Mouse (Mus musculus) urinary bladder, postnatal 14 days (tissue): ENCODE measurements around the gene Pptc7.
A peak's percentile ranks its signal among the peaks of the same experiment; 100 is the strongest.

ENCODE experiments used
- DNase-seq: peaks from one replicate; pipeline ENCODE4 v3.0.0; 2021; ENCODE audit warnings: low spot score

Pptc7 gene

GRCm38 (mm10) chr5:122267136-122267535 lies 17.0 kb upstream of the Pptc7 start:
- no peak for DNase-seq

- DNase-seq = peak; percentile 81
Observed at GRCm38 (mm10) chr5:122267899-122268298, 16.3 kb upstream of the Pptc7 start.

- peak; percentile 22 for DNase-seq
Observed at GRCm38 (mm10) chr5:122268858-122269604, 15.1 kb upstream of the Pptc7 start.

DNA sequence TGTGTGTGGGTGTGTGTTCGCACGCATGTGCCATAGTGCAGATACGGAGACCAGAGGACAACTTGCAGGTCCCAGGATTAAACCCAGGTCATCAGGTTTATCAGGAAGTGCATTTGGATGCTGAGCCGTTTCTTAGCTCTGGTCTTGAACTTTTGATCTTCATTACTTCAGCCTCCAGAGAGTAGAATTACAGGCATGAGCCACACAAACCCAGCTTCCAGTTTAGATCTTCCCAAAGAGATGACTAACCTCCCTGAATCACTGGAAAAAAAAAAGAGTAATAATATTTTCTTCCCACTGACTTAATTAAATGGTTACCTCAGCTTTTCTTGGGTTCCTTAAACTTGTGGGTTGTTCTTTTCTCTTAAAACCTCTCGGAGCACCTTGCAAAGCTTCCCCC lies 11.3 kb upstream of the Pptc7 start:
- no peak for DNase-seq

- no peak for DNase-seq
Observed at GRCm38 (mm10) chr5:122274785-122275184, 9.4 kb upstream of the Pptc7 start.

DNA sequence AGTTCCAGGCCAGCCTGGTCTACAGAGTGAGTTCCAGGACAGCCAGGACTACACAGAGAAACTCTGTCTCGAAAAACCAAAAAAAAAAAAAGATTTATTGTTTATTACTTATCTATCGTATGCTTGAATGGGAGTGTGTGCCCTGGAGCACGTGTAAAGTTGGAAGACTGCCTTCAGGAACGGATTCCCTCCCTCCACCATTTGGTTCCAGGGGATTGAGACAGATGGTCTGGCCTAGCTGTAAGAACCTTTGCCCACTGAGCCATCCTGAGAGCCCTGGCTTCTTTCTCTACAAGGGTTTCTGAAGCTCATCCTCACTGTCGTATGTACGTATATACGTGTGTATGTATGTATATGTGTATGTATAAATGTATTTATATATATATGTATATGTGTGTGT lies 5.2 kb upstream of the Pptc7 start:
- no peak for DNase-seq

DNA sequence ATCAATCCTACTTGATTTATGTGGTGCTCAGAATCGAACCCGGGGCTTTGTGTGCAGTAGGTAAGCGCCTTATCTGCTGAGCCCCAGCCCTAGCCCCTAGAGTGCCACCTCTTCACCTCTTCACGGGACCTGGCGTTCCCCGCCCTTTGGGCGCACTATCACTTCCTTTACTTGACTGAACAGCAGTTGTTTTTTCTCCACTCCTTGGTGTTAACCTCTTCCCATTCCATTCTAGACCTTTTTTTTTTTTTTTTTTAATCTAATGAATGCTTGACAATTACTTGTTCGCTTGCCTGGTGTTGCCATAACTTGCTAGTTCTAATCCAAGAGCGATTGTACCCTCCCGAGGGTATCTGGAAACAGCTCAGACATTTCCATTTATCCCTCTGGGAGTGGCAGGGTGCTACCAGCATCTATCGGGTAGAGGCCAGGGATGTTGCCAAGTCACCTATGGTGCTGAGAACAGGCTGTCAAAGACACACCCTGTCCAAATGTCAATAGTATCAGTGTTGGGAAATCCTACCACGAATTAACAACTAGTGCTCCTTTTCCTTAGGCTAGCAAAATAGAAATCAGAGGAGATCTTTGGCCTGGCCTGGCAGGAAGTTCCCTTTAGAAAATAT lies 4.3 kb upstream of the Pptc7 start:
- DNase-seq = no peak

GRCm38 (mm10) chr5:122280422-122280826 lies 3.7 kb upstream of the Pptc7 start:
- DNase-seq = no peak

DNA sequence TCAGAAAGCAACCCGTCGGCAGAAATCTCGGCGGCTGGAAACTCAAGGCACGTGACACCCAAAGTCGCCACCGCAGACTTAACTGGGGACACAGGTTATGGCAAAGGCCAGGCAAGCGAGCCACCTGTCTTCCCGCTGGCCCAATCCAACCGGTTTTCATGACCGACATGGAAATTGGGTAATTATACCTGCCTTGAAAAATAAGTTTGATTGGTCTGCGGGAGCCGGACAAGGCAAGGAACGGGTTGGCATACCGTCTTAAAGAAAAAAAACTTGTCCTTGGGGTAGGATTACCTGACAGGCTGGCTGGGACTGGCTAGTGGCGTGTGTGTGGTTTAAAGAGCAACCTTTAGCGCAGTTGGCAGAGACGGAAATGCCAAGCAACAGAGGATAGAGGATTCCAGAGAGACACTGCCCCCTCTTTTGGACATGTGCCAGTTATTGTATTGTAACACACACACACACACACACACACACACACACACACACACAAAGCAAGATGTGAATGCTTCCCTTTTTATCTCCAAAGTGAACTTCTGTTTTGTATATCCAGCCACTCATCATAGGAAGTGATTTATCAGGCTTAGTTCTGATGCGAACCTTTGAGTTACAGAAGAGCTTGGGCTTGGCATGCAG lies 3.2 kb upstream of the Pptc7 start:
- DNase-seq = peak; percentile 67

- DNase-seq = no peak
Observed at GRCm38 (mm10) chr5:122283828-122284182, 360 bp upstream of the Pptc7 start.

DNA sequence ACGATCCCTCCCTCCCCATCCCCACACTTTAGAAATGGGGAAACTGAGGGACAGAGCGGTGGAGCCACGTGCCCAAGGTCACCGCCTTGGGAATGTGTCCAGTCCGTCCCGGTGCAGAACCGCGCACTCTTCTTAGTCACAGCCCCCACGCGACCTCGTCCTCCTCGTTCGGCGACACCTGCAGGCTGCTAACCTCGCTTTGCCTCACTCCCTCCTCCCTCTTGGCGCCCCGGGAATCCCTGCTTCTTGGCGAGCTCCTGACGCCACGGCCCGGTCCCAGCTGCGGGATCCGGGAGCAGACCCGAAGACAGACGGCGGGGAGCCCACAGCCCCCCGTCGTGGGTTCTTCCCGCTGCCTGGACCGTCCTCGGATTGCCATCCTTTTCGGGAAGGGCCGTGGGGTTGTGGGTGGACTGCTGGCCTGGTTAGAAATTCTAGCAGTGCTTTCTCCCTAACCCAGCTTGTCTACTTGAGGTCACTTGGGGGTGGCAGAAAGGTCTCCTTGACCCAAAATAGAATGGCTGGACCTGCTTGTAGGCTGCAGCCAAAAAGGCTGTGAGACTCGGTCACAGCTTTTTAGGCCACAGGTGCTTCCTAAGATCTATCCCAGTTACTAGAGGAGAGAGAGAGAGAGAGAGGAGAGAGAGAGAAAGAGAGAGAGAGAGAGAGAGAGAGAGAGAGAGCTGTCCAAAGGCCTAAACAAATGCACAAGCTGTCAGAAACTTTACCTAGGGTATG lies 1.0 kb downstream of the Pptc7 start:
- peak; percentile 58 for DNase-seq

DNA sequence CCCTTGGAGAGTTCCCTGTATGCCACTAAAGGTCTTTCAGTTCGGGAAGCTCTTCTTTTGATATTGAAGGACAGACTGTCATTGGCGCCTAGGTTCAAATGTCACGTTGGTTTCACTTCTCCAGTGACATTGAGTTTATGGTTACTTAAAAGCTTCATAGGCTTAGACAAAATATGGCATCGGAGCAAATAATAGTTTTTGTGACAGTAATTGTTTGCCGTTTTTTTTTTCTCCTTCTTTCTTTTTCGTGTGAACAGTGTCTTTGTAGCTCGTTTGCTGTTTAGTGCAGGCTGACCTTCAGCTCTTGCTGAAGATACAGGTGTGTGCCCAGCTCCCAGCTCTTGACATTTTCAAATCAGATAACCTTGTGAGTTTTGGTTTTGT lies 1.6 kb downstream of the Pptc7 start:
- no peak for DNase-seq

DNA sequence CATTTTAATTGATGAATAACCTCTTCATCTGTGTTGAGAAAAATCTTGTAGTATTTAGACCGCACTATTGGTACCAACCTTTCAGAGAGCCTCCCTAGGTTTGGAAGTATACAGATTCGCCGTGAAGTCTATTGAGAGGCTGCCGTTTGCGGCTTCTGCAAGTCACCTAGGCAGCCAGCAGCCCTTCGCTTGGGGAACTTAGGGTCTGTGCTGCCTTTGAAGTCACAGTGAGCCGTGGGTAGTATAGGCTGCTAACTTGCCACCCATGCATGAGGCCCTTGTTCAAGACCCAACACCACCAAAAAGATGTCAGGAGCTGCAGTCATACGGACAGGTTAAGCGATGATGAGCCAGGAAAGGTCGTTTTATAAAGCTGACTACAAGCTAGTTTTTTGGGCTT lies 2.0 kb downstream of the Pptc7 start:
- no peak for DNase-seq

DNA sequence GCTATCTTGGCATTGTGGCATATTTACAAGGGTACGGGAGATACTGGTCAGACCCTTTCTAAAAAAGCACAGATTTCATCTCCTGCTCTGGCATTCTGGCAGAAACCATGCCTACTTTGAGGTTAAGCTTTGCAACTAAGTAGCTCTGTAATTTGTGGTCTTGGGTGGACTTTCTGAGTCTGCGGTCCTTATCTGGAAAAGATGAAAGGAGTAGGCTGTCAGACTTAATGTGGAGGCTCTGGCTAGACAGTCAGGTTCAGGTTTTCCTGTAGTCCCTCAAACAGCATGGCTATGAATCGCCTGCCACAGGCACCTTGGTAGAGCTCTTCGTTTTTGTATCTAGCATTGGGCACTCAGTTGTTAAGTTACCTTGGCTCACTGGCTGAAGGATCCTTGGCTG lies 2.9 kb downstream of the Pptc7 start:
- DNase-seq = no peak

DNA sequence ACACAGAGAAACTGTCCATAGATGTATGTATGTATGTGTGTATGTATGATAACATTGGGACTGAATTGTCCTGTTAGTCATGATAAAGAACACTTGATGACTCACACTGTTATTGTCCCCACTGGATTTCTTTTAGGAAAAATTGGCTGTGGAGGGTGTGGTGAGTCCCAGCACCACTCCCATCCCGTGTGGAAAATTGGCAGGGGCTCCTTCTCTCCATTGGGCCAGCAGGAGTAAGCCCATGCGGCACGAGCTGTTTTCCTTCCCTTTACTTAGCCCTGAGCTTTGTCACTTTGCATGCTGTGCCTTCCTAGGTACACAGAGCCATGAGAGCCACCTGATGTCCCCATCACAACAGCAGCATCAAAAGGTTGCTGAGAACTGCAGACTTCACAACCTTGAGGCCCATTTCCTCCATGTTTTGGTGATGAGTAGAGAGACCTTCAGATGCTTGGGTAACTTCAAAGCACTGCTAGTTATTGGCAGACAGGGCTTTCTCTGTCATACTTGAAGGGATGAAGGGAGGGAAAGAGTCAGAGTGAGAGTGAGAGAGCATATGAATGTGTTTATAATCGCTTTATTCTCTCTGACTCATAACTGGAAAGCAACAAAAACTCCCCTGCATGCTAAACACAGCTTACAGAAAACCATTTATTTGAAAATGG lies 4.1 kb downstream of the Pptc7 start:
- DNase-seq = no peak

GRCm38 (mm10) chr5:122291149-122291548 lies 7.0 kb downstream of the Pptc7 start:
- no peak for DNase-seq

DNA sequence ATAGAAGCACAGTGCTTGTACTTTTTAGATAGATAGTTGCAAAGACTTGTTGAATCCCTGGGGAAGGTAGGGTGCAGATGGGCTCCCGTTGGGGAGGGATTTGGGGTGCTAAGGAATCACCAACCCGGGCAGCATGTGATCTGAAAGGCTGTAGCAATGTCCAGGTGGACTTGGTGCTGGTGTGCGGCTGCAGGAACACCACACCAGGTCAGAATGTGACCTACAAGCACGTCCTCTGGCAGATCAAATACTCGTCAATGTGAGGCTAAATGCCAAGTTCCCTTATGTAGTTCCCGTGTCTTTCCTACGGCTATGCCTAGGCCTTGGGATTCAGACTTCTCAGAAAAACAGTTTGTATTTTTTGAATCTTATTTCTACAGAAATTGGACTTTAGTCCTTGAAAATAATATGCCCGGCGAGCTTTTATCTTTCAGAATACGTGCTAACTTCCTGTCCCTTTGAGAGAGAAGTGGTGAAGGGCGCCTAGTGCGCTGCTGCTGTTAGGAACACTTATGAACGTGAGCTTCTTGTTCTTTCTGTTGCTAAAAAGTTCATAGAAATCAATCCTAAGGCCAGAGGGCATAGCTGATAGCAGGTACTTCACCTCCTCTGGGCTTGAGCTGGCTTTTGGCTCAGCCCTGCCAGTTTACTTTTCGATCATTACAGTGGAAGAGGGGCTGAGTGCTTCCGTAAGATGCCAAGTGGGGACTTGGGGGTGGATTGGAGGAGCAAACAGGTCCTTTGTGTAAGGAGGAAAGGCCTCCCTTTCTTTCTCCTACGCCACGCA lies 7.6 kb downstream of the Pptc7 start:
- DNase-seq = no peak

DNA sequence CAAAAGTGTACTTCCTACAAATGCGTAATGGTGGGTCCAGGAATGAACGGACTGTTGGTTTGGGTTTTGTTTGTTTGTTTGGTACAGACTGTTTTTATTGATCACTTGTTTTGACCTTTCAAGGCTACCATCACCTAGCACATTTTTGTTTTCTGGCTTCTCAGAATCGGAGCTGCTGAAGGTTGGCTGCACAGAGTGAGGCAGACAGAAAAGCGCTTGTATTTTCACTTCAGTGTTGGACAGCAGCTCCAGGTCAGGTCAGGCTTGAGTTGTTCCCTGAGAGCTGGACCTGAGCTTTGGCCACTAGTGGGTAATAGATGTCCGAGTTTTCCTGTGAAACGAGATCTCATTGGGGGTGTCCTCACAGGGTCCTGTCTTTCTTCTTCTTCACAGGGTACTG lies 9.0 kb downstream of the Pptc7 start:
- DNase-seq = no peak

DNA sequence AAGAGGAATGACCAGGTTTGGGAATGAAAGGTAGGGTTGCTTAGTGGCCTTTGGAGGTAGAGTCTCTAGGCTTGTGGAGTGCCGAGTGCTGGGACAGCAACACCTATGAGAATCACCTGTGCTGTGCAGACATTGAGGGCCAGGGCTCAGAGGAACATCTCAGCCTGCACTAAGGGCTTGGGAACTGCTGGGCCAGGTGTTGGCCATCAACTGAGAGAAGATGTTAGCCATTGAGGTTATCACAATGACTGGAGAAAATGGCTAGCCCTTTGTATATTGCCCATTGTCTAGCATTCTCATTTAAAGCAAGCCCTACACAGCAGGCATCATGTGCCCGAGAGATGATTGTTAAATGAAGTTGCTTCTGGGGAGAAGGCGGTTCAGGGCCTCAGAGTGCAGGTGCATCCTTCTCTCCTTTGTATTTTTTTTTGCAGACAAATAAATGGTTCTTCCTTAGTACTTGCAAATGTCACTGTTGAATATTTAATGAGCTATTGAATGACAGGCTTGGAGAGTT lies 10.1 kb downstream of the Pptc7 start:
- no peak for DNase-seq

- DNase-seq = no peak
Observed at GRCm38 (mm10) chr5:122295113-122295935, 11.2 kb downstream of the Pptc7 start.
